Mouse (Mus musculus) heart, adult 2 months (tissue): Measurements from ENCODE around the gene Cdk19. TPM values are rescaled to one million over a fixed set of nuclear protein-coding genes. Genes with fewer than 3 reads are reported as not detected.
"Not testable (repeated sequence)": the region's sequence is repeated elsewhere in the genome, so short reads cannot be mapped to it uniquely, and the experiment has no call there.

ENCODE experiments used
- DNase-seq, 2 experiments: peaks; one replicate each; pipeline ENCODE4 v3.0.0; 2021
- H3K27ac ChIP-seq: fragments of 200-600 bp; 2 replicates; pipeline ENCODE4 v1.8.1; 2022
- H3K27me3 ChIP-seq: fragments of 200-500 bp; 2 replicates; pipeline ENCODE4 v1.6.1; 2012; ENCODE audit warnings: mild to moderate bottlenecking, low read length, inconsistent platforms, mixed read lengths; ENCODE audit not compliant: control insufficient read depth, insufficient read depth
- H3K36me3 ChIP-seq: fragments of 200-500 bp; 2 replicates; pipeline ENCODE4 v1.6.1; 2012; ENCODE audit warnings: low read length, inconsistent platforms; ENCODE audit not compliant: control insufficient read depth, insufficient read depth
- H3K4me1 ChIP-seq: fragments of 200-500 bp; 2 replicates; pipeline ENCODE4 v1.6.1; 2011; ENCODE audit warnings: low read length; ENCODE audit not compliant: control insufficient read depth, insufficient read depth
- H3K4me3 ChIP-seq: fragments of 200-600 bp; 2 replicates; pipeline ENCODE4 v1.8.1; 2022
- H3K79me2 ChIP-seq: fragments of 200-500 bp; replicated peaks from 2 replicates; pipeline ENCODE4 v1.6.1; 2012; ENCODE audit warnings: mild to moderate bottlenecking, inconsistent platforms, low read length, moderate library complexity, mixed read lengths; ENCODE audit not compliant: control insufficient read depth, insufficient read depth
- H3K9ac ChIP-seq: fragments of 200-500 bp; 2 replicates; pipeline ENCODE4 v1.6.1; 2012; ENCODE audit warnings: low read depth, mild to moderate bottlenecking, control low read depth, inconsistent platforms, low read length, mixed read lengths
- CTCF ChIP-seq: fragments of 200-600 bp; IDR thresholded peaks from 2 replicates; pipeline ENCODE4 v1.8.1; 2022; ENCODE audit warnings: antibody characterized with exemption, mild to moderate bottlenecking, moderate library complexity
- EP300 ChIP-seq: fragments of 200-500 bp; IDR thresholded peaks from 2 replicates; pipeline ENCODE4 v1.6.1; 2011; ENCODE audit warnings: low read depth, low read length, control low read depth; ENCODE audit not compliant: insufficient read depth
- POLR2A ChIP-seq: fragments of 200-500 bp; IDR thresholded peaks from 2 replicates; pipeline ENCODE4 v1.6.1; 2011; ENCODE audit warnings: mild to moderate bottlenecking, low read depth, low read length, control low read depth; ENCODE audit not compliant: insufficient read depth
- WGBS: fragments of 180-500 bp; shearing (Covaris S2); methylation state at CpG from one replicate; pipeline ENCODE4 v1.1.7; 2018; 5-methylcytosine and 5-hydroxymethylcytosine counted together
- intact Hi-C: fragments of 180-260 bp; cut with DNase I; formaldehyde crosslinking; loops from one replicate; pipeline ENCODE4 v1.15.1; 2025
- long read RNA-seq: library from polyadenylated mRNA; stranded (forward); transcript quantifications from one replicate; pipeline ENCODE4 v2.0.0, GENCODE M21; 2021
- polyA plus RNA-seq: library from polyadenylated mRNA; depleted of rRNA; stranded (reverse); fragments of >200 nt; gene quantifications from 2 replicates; pipeline ENCODE4 v1.2.3, GENCODE M21; 2012; rRNA removed
- total RNA-seq, 2 experiments: library from RNA; stranded (reverse); gene quantifications; 2 replicates each; pipeline ENCODE4 v1.2.3; 2021

The Cdk19 gene
- total RNA-seq (10 to 100 TPM; 11.5 to 15.2 TPM), polyA plus RNA-seq (5.2 and 8.6 TPM in 2 replicates)
- long read RNA-seq, full-length matches to known transcripts: 2 of 2 reads
- long read RNA-seq, partial matches to known transcripts: 0 of 2 reads
- long read RNA-seq, other reads (novel, unspliced or antisense): 0 of 2 reads

GRCm38 (mm10) chr10:40339351-40339964 lies at the start of gene Cdk19:
Gene Cdk19, plus strand, starts transcription at chr10:40339564.
- intact Hi-C loops: no loop called here

GRCm38 (mm10) chr10:40292640-40293039 lies 46.7 kb upstream of the Cdk19 start:
- Histone ChIP-seq H3K79me2 (peaks cover 4% of the 10 kb centered on the region; the same call in 1 of the 2 replicates), H3K9ac (no peak overlapping the region), H3K27me3 (no peaks in the 10 kb centered on the region), H3K27ac (no peak overlapping the region), H3K4me1 (peaks cover 4% of the 10 kb centered on the region), H3K4me3 (no peak overlapping the region), H3K36me3 (peaks cover 9% of the 10 kb centered on the region)
- 91% methylated on average over 6 of the region's 6 CpGs for WGBS
- no peak for DNase-seq
- intact Hi-C loops: loop anchor here (10.0 kb wide), 1 partner anchor 132 kb away; no protein-coding TSS in a partner anchor
- TF ChIP-seq EP300: no peak
- TF ChIP-seq CTCF: no peak
- no peak for TF ChIP-seq POLR2A

More at GRCm38 (mm10) chr10:40339351-40339964, at the start of gene Cdk19:
- H3K9ac ChIP-seq: no peak within 1 kb of the TSS
- TF ChIP-seq EP300 (no peak), POLR2A (no peak), CTCF (no peak)
- no peak within 1 kb of the TSS for H3K27ac ChIP-seq
- no peaks in the 10 kb centered on the region for H3K27me3 ChIP-seq
- DNase-seq: no peak
- WGBS: 65% methylated on average over 13 of the region's 13 CpGs
- H3K4me3 ChIP-seq: no peak within 1 kb of the TSS
- no peaks in the 10 kb centered on the region for H3K79me2 ChIP-seq
- no peaks in the 10 kb centered on the region for H3K36me3 ChIP-seq
- H3K4me1 ChIP-seq: no peaks in the 10 kb centered on the region

- Histone ChIP-seq H3K4me1 (peaks cover 3% of the 10 kb centered on the region), H3K27ac (peak overlapping the region; percentile 75), H3K27me3 (no peaks in the 10 kb centered on the region), H3K9ac (peak overlapping the region; percentile 99), H3K79me2 (peaks cover 8% of the 10 kb centered on the region), H3K4me3 (peak overlapping the region; percentile 84), H3K36me3 (peaks cover 21% of the 10 kb centered on the region)
- intact Hi-C loops: loop anchor here (2.0 kb wide), 1 partner anchor 42 kb away; the partner anchor contains the start of gene Gtf3c6
- WGBS: under 1% methylated on average over 36 of the region's 36 CpGs
- peak; percentile 73 for TF ChIP-seq POLR2A
- no peak for TF ChIP-seq CTCF
- TF ChIP-seq EP300: no peak
- DNase-seq: peak; percentile 84 to 88
Observed at GRCm38 (mm10) chr10:40300648-40301171, 38.7 kb upstream of the Cdk19 start.

- H3K4me1 ChIP-seq, H3K27me3 ChIP-seq, H3K79me2 ChIP-seq: not testable (repeated sequence)
- Histone ChIP-seq H3K36me3 (peaks cover 20% of the 10 kb centered on the region), H3K27ac (peak overlapping the region; percentile 75), H3K4me3 (peak overlapping the region; percentile 94), H3K9ac (peak overlapping the region; percentile 99)
- peak; percentile 69 to 74 for DNase-seq
- WGBS: under 1% methylated on average over 75 of the region's 91 CpGs
- intact Hi-C loops: loop anchor here (1.0 to 2.0 kb wide), 2 partner anchors 43 to 47 kb away; partner anchors contain the start of gene Gtf3c6
Observed at GRCm38 (mm10) chr10:40301181-40302075, 37.9 kb upstream of the Cdk19 start.

GRCm38 (mm10) chr10:40302140-40302985 lies 37.0 kb upstream of the Cdk19 start, which contains the start of gene Amd1:
Gene Amd1, minus strand, starts transcription at chr10:40302186.
- intact Hi-C loops: loop anchor here (1.0 kb wide), 1 partner anchor 46 kb away; no protein-coding TSS in a partner anchor
- DNase-seq: peak; percentile 100
- H3K27me3 ChIP-seq: no peaks in the 10 kb centered on the region
- peak within 1 kb of the TSS; percentile 94 for H3K4me3 ChIP-seq
- peaks cover 6% of the 10 kb centered on the region for H3K79me2 ChIP-seq
- H3K4me1 ChIP-seq: no peaks in the 10 kb centered on the region; the same call in none of the 2 replicates
- H3K36me3 ChIP-seq: peaks cover 18% of the 10 kb centered on the region
- H3K27ac ChIP-seq: peak within 1 kb of the TSS; percentile 96
- H3K9ac ChIP-seq: peak within 1 kb of the TSS; percentile 99
- TF ChIP-seq POLR2A (peak; percentile 90), CTCF (no peak)
- WGBS: under 1% methylated on average over 55 of the region's 55 CpGs
